Mouse (Mus musculus) liver, embryonic 14.5 days (tissue): Measurements from ENCODE around the gene Suds3. TPM values are rescaled to one million over a fixed set of nuclear protein-coding genes. Genes with fewer than 3 reads are reported as not detected.

Experiments used
- ATAC-seq: fragments of 200-750 bp; cut with Nextera tagmentation; 2 replicates; pipeline ENCODE4 v1.8.0; 2017; ENCODE audit warnings: moderate number of reproducible peaks, mild to moderate bottlenecking, moderate library complexity; ENCODE audit not compliant: insufficient read depth
- DNase-seq, 3 experiments: peaks; one replicate each; pipeline ENCODE4 v3.0.0-alpha.2; 2012 to 2013; ENCODE audit warnings: low read depth in 3 of 3, low spot score in 3 of 3
- H3K27ac ChIP-seq: fragments of 300-500 bp; sonication (generic); 2 replicates; pipeline ENCODE4 v1.5.1; 2014; ENCODE audit warnings: moderate library complexity, mild to moderate bottlenecking, control low read depth, inconsistent platforms
- H3K27me3 ChIP-seq: fragments of 300-500 bp; sonication (generic); 2 replicates; pipeline ENCODE4 v1.6.1; 2014; ENCODE audit warnings: mild to moderate bottlenecking, low read length, moderate library complexity; ENCODE audit not compliant: control insufficient read depth, insufficient read depth
- H3K36me3 ChIP-seq: fragments of 300-500 bp; sonication (generic); replicated peaks from 2 replicates; pipeline ENCODE4 v1.6.1; 2014; ENCODE audit warnings: low read depth; ENCODE audit not compliant: control insufficient read depth, insufficient read depth
- H3K4me1 ChIP-seq, 2 experiments: fragments of 200-500 bp in 1 of 2; fragments of 300-500 bp in 1 of 2; sonication (generic) in 1 of 2; replicated peaks; 2 replicates each; pipeline ENCODE4 v1.6.1; 2012 to 2014; ENCODE audit warnings: antibody characterized with exemption in 1 of 2, inconsistent platforms in 1 of 2, low read length in 1 of 2; ENCODE audit not compliant: control insufficient read depth in 2 of 2, insufficient read depth in 2 of 2
- H3K4me2 ChIP-seq: fragments of 300-500 bp; sonication (generic); 2 replicates; pipeline ENCODE4 v1.6.1; 2014; ENCODE audit warnings: low read depth, mild to moderate bottlenecking, control low read depth, moderate library complexity
- H3K4me3 ChIP-seq, 2 experiments: fragments of 200-500 bp in 1 of 2; fragments of 300-500 bp in 1 of 2; sonication (generic) in 1 of 2; 2 replicates each; pipeline ENCODE4 v1.5.1; 2012 to 2014; ENCODE audit warnings: low read depth in 2 of 2, low read length in 2 of 2, mild to moderate bottlenecking in 2 of 2, control low read depth in 1 of 2, inconsistent platforms in 1 of 2, moderate library complexity in 1 of 2; ENCODE audit not compliant: insufficient read depth in 1 of 2
- H3K9ac ChIP-seq: fragments of 300-500 bp; sonication (generic); replicated peaks from 2 replicates; pipeline ENCODE4 v1.6.1; 2014; ENCODE audit warnings: mild to moderate bottlenecking, control low read depth, moderate library complexity
- H3K9me3 ChIP-seq: fragments of 300-500 bp; sonication (generic); 2 replicates; pipeline ENCODE4 v1.6.1; 2016; ENCODE audit warnings: low read length, mixed read lengths; ENCODE audit not compliant: control insufficient read depth
- CTCF ChIP-seq: IDR thresholded peaks from 2 replicates; pipeline ENCODE4 v1.5.1; 2016; ENCODE audit warnings: antibody characterized with exemption, low read depth, control low read depth
- EP300 ChIP-seq: IDR thresholded peaks from 2 replicates; pipeline ENCODE4 v1.6.1; 2016; ENCODE audit warnings: antibody characterized with exemption, low read depth
- WGBS: fragments of 180-500 bp; shearing (Covaris S2); extraction: QIAGEN DNeasy Blood & Tissue Kit; methylation state at CpG from one replicate; pipeline ENCODE4 v1.1.7; 2014; ENCODE audit not compliant: insufficient replicate concordance; 5-methylcytosine and 5-hydroxymethylcytosine counted together
- polyA plus RNA-seq, 2 experiments: library from polyadenylated mRNA; depleted of rRNA in 1 of 2; stranded (reverse) in 1 of 2; unstranded in 1 of 2; fragments of >200 nt; fragmentation: Nextera tagmentation in 1 of 2; extraction: Ambion mirVana in 1 of 2; gene quantifications; 2 replicates each; pipeline versions ENCODE4 v1.2.1 to v1.2.3; 2012 to 2014

Suds3 gene
- polyA plus RNA-seq, 2 experiments = 19.8 to 22.7 TPM

- H3K4me1 ChIP-seq = peaks cover 4 to 5% of the 10 kb centered on the region in 2 experiments; a peak in 2 of 4 replicates
- H3K4me2 ChIP-seq = no peak overlapping the region
- H3K4me3 ChIP-seq = no peak overlapping the region
- no peak for ATAC-seq
- 87% methylated on average over 8 of the region's 8 CpGs for WGBS
- H3K27me3 ChIP-seq = no peaks in the 10 kb centered on the region
- no peak overlapping the region for H3K27ac ChIP-seq
- H3K36me3 ChIP-seq = peaks cover 24% of the 10 kb centered on the region
- TF ChIP-seq EP300 (no peak), CTCF (peak; percentile 77)
- no peak overlapping the region for H3K9ac ChIP-seq
- H3K9me3 ChIP-seq = no peaks in the 10 kb centered on the region
- DNase-seq = no peak
These were observed 6.4 kb downstream of the Suds3 start for GRCm38 (mm10) chr5:117109522-117109921.

GRCm38 (mm10) chr5:117108731-117109130, 7.2 kb downstream of the Suds3 start:
- H3K27me3 ChIP-seq = no peaks in the 10 kb centered on the region
- no peaks in the 10 kb centered on the region for H3K4me1 ChIP-seq
- no peak for ATAC-seq
- peaks cover 24% of the 10 kb centered on the region for H3K36me3 ChIP-seq
- DNase-seq = no peak
- no peak for TF ChIP-seq EP300
- no peak for TF ChIP-seq CTCF
- H3K9ac ChIP-seq = no peak overlapping the region
- no peak overlapping the region for H3K27ac ChIP-seq
- H3K4me3 ChIP-seq = no peak overlapping the region
- no peaks in the 10 kb centered on the region for H3K9me3 ChIP-seq
- WGBS = 88% methylated on average over 13 of the region's 13 CpGs
- no peak overlapping the region for H3K4me2 ChIP-seq

GRCm38 (mm10) chr5:117108292-117108691, 7.6 kb downstream of the Suds3 start:
- DNase-seq = no peak
- no peak overlapping the region for H3K4me3 ChIP-seq
- 86% methylated on average over 13 of the region's 13 CpGs for WGBS
- TF ChIP-seq EP300 (no peak), CTCF (no peak)
- ATAC-seq = no peak
- no peaks in the 10 kb centered on the region for H3K9me3 ChIP-seq
- H3K9ac ChIP-seq = no peak overlapping the region
- H3K27ac ChIP-seq = no peak overlapping the region
- no peaks in the 10 kb centered on the region for H3K27me3 ChIP-seq
- H3K4me2 ChIP-seq = no peak overlapping the region
- peaks cover 22% of the 10 kb centered on the region for H3K36me3 ChIP-seq
- H3K4me1 ChIP-seq = no peaks in the 10 kb centered on the region

- H3K4me3 ChIP-seq = no peak overlapping the region
- peaks cover 11% of the 10 kb centered on the region for H3K36me3 ChIP-seq
- TF ChIP-seq EP300 (no peak), CTCF (no peak)
- WGBS = 85% methylated on average over 9 of the region's 9 CpGs
- H3K4me2 ChIP-seq = no peak overlapping the region
- ATAC-seq = no peak
- no peak overlapping the region for H3K9ac ChIP-seq
- H3K9me3 ChIP-seq = no peaks in the 10 kb centered on the region
- no peak overlapping the region for H3K27ac ChIP-seq
- no peaks in the 10 kb centered on the region for H3K27me3 ChIP-seq
- no peak for DNase-seq
- no peaks in the 10 kb centered on the region for H3K4me1 ChIP-seq
These were observed 10.2 kb downstream of the Suds3 start for GRCm38 (mm10) chr5:117105761-117106160.

GRCm38 (mm10) chr5:117104329-117104728, 11.6 kb downstream of the Suds3 start:
- TF ChIP-seq CTCF (no peak), EP300 (no peak)
- WGBS = 88% methylated on average over 12 of the region's 12 CpGs

More at GRCm38 (mm10) chr5:117104329-117104728, 11.6 kb downstream of the Suds3 start:
- Histone ChIP-seq H3K36me3 (peaks cover 6% of the 10 kb centered on the region), H3K27me3 (no peaks in the 10 kb centered on the region), H3K4me3 (no peak overlapping the region), H3K4me2 (no peak overlapping the region), H3K9ac (no peak overlapping the region), H3K9me3 (no peaks in the 10 kb centered on the region), H3K27ac (no peak overlapping the region), H3K4me1 (no peaks in the 10 kb centered on the region)
- ATAC-seq (no peak), DNase-seq (no peak)
